Mouse (Mus musculus): ENCODE data around the gene Tmbim1.
A peak's percentile ranks its signal among the peaks of the same experiment; 100 is the strongest.
"Not testable (repeated sequence)": the region's sequence is repeated elsewhere in the genome, so short reads cannot be mapped to it uniquely, and the experiment has no call there.

Gene Tmbim1

GRCm38 (mm10) chr1:74305522-74305921 lies at the start of gene Tmbim1:
Gene Tmbim1, minus strand, starts transcription at chr1:74305622.
- no peak for DNase-seq (ENCODE audit: low spot score)

GRCm38 (mm10) chr1:74353453-74354229 lies 48.2 kb upstream of the Tmbim1 start:
- no peak for DNase-seq (ENCODE audit: low spot score)

- DNase-seq (ENCODE audit: low spot score) = no peak
Observed at GRCm38 (mm10) chr1:74352532-74353096, 47.2 kb upstream of the Tmbim1 start.

- no peak for DNase-seq (ENCODE audit: low spot score)
Observed at GRCm38 (mm10) chr1:74351185-74351769, 45.9 kb upstream of the Tmbim1 start.

GRCm38 (mm10) chr1:74344163-74344916 lies 38.9 kb upstream of the Tmbim1 start:
- no peak for DNase-seq (ENCODE audit: low spot score)

GRCm38 (mm10) chr1:74343161-74343560 lies 37.7 kb upstream of the Tmbim1 start:
- no peak for DNase-seq (ENCODE audit: low spot score)

GRCm38 (mm10) chr1:74342308-74342707 lies 36.9 kb upstream of the Tmbim1 start:
- no peak for DNase-seq (ENCODE audit: low spot score)

- DNase-seq (ENCODE audit: low spot score) = no peak
Observed at GRCm38 (mm10) chr1:74341898-74342297, 36.5 kb upstream of the Tmbim1 start.

GRCm38 (mm10) chr1:74340992-74341391 lies 35.6 kb upstream of the Tmbim1 start:
- not testable (repeated sequence) for DNase-seq (ENCODE audit: low spot score)

GRCm38 (mm10) chr1:74340361-74340764 lies 34.9 kb upstream of the Tmbim1 start:
- no peak for DNase-seq (ENCODE audit: low spot score)

- DNase-seq (ENCODE audit: low spot score) = no peak
Observed at GRCm38 (mm10) chr1:74339917-74340316, 34.5 kb upstream of the Tmbim1 start.

GRCm38 (mm10) chr1:74338626-74339025 lies 33.2 kb upstream of the Tmbim1 start:
- no peak for DNase-seq (ENCODE audit: low spot score)

- no peak for DNase-seq (ENCODE audit: low spot score)
Observed at GRCm38 (mm10) chr1:74338013-74338412, 32.6 kb upstream of the Tmbim1 start.

- DNase-seq (ENCODE audit: low spot score) = no peak
Observed at GRCm38 (mm10) chr1:74337241-74337771, 31.9 kb upstream of the Tmbim1 start.

- DNase-seq (ENCODE audit: low spot score) = no peak
Observed at GRCm38 (mm10) chr1:74335436-74336170, 30.2 kb upstream of the Tmbim1 start.

- no peak for DNase-seq (ENCODE audit: low spot score)
Observed at GRCm38 (mm10) chr1:74335033-74335432, 29.6 kb upstream of the Tmbim1 start.

- no peak for DNase-seq (ENCODE audit: low spot score)
Observed at GRCm38 (mm10) chr1:74334607-74335006, 29.2 kb upstream of the Tmbim1 start.

GRCm38 (mm10) chr1:74332930-74333329 lies 27.5 kb upstream of the Tmbim1 start:
- DNase-seq (ENCODE audit: low spot score) = no peak

GRCm38 (mm10) chr1:74332241-74332763 lies 26.9 kb upstream of the Tmbim1 start:
- DNase-seq (ENCODE audit: low spot score) = peak; percentile 96

- DNase-seq (ENCODE audit: low spot score) = peak; percentile 13
Observed at GRCm38 (mm10) chr1:74331046-74331681, 25.7 kb upstream of the Tmbim1 start.

- no peak for DNase-seq (ENCODE audit: low spot score)
Observed at GRCm38 (mm10) chr1:74329899-74330431, 24.5 kb upstream of the Tmbim1 start.
